Mouse (Mus musculus) lung, adult 18-20 months (tissue): ENCODE results near the gene Asic2.

ENCODE experiments used
- DNase-seq, 2 experiments: peaks; one replicate each; pipeline ENCODE4 v3.0.0; 2022; ENCODE audit warnings: mixed read lengths in 2 of 2

Gene Asic2

DNA sequence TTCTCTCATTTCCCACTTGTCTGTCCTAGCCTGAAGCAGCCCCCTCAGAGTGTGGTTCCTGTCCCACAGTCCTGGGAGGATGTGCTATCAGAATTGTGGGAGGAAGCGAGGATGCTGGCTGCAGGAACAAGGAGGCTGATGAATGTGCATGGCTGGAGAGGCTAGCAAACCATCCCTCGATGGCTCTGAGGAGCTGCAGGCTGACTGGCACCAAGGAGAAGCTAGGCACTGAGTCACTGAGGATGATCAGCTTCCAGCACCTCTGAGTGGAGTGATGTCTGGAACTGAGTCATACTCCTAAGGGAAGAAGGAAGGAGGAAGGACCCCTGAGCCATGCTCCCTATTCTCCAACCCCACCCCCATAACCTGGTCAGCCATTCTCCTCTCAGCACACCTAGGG is 246.2 kb downstream of the Asic2 start:
- DNase-seq: no peak

- DNase-seq: no peak
Observed at GRCm38 (mm10) chr11:81714801-81715200, 253.5 kb downstream of the Asic2 start.

DNA sequence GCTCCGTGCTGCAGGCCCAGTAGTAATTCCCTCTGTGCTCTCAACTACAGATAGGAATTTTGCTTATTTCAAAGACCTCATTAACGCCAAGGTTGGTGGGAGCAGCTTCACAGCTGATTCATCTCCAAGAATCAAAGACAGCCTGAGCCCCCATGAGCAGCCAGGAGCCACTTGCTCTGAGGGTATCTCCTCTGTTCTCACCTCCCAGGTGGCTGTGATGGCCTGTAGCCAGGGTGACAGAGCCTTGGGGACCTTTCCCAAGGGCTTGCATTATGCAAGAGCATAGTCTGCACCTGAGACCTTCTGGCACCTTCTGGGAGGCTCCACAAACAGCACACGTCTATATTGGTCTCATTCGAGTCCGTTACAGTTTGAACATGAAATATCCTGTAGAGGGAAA is 261.3 kb downstream of the Asic2 start:
- no peak for DNase-seq

DNA sequence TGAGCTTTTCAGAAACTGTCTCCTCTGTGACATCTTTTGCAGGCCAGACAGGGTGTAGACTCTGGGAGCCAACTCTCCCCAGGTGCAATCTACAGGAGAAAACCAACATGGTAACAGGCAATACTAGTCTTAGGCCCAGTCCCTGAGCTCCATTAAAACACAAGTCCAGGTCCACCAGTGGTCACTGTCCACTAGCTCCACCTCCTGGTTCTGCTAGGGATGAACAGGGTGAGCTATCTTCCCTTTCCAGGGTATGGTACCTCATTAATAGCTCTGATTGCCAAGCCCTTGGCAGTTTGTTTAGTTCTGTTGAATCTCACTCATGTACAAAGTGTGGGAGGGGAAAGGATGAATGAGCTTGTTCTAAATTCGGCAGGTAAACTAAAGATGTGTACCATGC is 270.2 kb downstream of the Asic2 start:
- no peak for DNase-seq

GRCm38 (mm10) chr11:81695501-81695900 is 272.8 kb downstream of the Asic2 start:
- no peak for DNase-seq

DNA sequence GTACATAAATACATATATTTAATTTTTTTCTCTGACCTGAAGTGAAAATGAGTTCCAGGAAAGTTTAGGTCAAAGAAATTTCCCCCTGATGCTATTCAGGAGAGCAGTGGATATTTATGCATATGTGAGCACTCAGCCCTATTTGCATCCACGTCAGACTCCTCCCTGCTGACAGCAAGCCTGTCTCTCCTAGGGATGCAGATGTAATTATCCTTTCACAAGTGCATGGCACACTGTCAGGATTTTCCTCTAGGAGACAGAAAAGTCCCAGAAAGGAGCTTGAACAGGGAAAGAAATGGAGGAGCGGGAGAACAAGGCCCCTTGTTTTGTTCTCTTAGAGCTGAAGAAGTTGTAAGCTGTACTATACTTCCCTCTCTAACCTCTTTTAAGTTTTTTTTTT is 287.7 kb downstream of the Asic2 start:
- DNase-seq: no peak

DNA sequence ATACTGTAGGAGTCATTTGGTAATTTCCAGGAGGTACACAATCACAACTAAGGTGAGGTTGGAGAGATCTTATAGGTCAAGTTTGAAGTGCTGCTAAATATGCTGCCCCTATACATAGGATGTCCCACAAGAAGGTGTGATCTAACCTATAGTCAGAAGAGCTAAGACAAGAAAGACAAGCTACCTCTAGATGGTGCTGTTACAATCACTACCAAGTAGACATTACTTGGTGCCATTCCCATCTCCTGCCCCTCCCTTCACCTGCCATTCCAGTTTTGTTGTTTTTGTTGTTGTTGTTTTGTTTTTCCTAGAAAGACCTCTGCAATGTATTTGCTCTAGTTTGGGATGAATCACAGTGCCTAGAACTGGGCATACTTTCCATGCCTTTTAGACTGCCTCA is 296.5 kb downstream of the Asic2 start:
- DNase-seq: no peak

- DNase-seq: no peak
Observed at GRCm38 (mm10) chr11:81670436-81670835, 297.8 kb downstream of the Asic2 start.

DNA sequence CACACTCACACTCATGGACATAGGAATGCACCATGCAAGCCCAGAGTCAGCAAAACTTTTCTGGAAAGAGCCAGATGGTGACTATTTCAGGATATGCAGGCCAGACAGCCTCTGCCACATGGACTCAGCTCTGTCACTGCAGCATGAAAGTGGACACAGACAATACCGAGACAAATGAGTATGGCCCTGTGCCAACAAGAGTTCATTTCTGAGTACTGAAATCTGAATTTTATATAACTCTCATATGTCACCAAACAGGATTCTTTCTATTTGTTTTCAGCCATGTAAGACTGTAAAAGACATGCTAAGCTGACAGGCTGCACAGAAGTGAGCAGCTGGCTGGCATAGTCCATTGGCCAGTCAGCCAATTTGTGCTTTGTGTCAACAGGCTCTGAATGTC is 309.4 kb downstream of the Asic2 start:
- no peak for DNase-seq

- DNase-seq: no peak
Observed at GRCm38 (mm10) chr11:81657121-81657520, 311.1 kb downstream of the Asic2 start.

- DNase-seq: no peak
Observed at GRCm38 (mm10) chr11:81647828-81648227, 320.4 kb downstream of the Asic2 start.

DNA sequence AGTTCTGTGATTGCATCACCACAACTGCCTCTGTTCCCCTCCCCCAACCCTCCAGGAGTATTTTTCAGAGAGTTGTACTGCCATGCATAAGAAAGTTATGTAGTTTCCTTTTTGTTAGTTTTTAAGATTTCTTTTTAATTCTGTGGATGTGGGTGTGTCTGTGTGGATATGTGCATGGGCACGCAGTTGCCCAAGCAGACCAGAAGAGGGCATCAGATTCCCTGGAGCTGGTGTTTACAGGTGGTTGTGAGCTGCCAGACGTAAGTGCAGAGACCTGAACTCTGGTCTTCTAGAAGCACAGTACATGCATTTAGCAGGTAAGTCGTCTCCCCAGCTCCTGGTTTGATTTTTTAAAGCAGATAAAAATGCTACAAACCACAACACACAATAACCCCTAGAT is 322.7 kb downstream of the Asic2 start:
- DNase-seq: no peak

DNA sequence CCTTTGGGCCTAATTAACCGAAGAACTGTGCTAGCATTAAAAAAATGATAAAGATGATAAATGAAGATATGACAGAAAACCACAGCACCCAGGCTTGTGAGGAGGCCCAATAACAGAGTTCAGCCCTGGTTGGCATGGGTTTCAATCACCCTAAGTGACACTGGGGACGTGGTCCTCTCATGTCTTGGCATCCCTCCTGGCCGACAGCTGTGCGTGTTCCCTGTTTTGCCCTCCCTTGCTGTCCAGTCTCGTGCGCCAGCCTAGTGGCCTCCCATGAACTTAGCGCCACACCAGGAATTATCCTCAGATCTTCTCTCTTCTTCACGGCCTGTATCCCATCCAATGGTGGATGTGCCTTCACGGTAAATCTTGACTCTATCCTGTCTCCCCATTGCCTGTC is 331.9 kb downstream of the Asic2 start:
- no peak for DNase-seq

GRCm38 (mm10) chr11:81634360-81635350 is 333.6 kb downstream of the Asic2 start:
- DNase-seq: peak; percentile 4 to 10

DNA sequence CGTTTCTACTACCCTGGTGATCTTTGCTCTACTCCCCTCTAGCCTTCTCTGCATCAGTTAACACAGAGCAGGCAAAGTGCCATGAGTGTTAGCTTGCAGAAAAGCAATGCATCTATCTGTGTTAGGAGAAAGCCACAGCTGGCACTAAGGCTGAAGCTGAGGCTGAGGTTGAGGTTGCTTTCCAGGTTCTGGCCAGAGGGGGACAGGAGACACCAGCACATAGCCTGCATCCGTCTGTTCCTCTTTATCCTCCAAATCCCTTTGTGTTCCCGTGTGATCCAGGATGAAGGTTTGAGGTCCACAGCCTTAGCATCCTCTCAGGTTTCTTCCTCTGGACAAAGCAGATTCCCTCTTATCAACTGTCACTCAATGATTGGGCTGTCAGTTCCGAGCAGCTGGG is 343.1 kb downstream of the Asic2 start:
- DNase-seq: no peak

DNA sequence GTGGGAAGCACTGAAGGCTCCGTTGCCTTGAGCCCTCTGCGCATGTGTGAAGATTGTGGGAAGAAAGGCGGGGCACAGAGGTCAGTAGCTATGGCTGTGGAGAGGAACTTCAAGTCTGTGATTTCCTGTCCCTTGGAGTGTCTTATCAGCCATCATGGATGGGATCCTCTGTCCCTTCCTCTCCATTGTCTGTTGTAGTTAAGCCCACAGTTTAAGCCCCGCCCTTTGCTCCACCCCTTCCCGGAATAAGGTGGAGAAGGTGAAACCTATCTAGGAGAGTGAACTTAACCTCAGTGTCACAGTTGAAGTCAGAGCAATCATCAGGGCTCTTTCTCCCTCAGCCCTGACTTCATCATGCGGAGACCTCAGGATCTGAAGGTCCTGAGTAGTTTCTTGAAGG is 347.7 kb downstream of the Asic2 start:
- DNase-seq: no peak

DNA sequence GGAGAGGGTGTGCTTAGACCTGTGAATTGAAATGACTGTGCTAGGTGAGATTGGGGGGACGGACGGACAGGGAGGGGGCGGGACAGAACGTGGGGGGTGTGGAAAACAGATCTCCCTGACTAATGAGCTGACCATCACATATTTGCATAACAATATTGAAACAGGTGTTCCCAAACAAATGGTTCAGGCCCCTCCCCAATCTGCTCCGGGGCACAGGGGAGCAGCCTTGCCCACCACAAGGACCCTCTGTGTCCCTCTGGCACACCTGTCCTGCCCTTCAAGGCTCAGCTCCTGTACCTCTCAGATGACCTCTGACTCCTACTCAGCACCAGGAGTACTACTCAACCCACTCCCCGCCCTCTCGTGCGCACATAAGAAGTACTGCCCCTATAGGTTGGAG is 351.8 kb downstream of the Asic2 start:
- no peak for DNase-seq

- DNase-seq: no peak
Observed at GRCm38 (mm10) chr11:81613869-81614620, 354.2 kb downstream of the Asic2 start.

DNA sequence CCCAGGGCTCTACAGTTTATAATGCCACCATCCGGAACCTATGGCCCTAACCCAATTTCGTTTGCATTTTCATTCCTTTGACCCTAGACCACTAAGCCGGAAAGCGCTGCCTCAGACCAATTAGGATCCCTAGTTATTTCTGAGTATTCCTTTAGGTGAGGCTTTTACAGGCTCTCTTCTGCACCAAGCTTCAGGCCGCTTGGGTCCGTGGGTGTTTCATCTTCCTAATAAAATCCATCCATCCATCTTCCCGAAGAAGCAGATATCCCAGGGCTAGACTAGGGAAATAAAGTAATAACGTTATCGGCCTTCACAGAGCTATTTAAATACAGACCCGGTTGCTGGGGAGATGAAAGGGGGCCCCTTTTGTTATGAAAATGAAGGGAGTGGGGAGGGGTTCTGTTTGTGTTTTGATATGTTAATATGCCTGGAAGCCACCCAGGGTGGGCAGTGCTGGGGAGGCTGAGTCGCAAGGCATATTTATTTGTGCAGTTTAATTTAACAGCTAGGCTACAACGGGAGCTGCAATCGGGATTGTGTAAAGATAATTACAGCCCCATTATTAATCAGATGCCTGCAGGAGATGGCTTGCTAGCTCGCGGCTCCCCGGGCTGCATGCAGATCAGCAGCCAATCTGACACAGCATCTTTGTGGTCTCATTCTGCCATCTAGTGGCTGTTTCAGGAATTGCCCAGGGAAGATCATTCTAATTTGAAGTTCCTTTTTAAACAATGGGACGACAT is 355.3 kb downstream of the Asic2 start:
- DNase-seq: peak; percentile 42 to 65

- DNase-seq: no peak
Observed at GRCm38 (mm10) chr11:81611948-81612797, 356.1 kb downstream of the Asic2 start.

- no peak for DNase-seq
Observed at GRCm38 (mm10) chr11:81610506-81610905, 357.8 kb downstream of the Asic2 start.

DNA sequence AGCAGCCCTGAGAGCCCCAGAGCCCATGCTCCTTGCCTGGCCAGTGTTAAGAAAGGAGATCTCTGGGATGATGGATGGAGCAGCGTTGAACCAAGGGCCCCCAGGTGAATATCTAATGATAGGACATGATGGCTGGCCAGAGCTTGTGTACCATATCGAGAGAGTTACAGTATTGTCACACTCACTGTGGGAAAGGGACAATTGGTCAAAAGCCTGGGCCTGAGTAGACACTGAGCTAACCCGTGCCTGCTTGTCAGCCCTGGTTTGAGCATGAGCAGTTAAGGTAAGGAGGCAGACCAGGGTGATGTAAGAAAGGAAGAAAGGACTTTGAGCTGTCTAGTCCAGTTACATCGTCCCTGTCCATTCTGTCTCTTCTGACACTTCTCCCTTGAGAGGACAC is 365.3 kb downstream of the Asic2 start:
- no peak for DNase-seq
